Mouse (Mus musculus): ENCODE results near the gene Gm49383.

The Gm49383 gene

GRCm38 (mm10) chr12:69196444-69197377 lies at the start of gene Gm49383:
Gene Gm49383, minus strand, starts transcription at chr12:69197104.
- DNase-seq, result peak; percentile 64

- peak; percentile 69 for DNase-seq
These were observed 45.0 kb upstream of the Gm49383 start for GRCm38 (mm10) chr12:69241771-69242431.

- no peak for DNase-seq
These were observed 44.5 kb upstream of the Gm49383 start for GRCm38 (mm10) chr12:69241405-69241770.

GRCm38 (mm10) chr12:69240876-69241275 lies 44.0 kb upstream of the Gm49383 start, which contains the start of gene Klhdc1:
Gene Klhdc1, plus strand, starts transcription at chr12:69241176.
- no peak for DNase-seq

- peak; percentile 22 for DNase-seq
These were observed 41.4 kb upstream of the Gm49383 start for GRCm38 (mm10) chr12:69238284-69238683.

- DNase-seq, result peak; percentile 15
These were observed 38.9 kb upstream of the Gm49383 start for GRCm38 (mm10) chr12:69235782-69236181.

- DNase-seq, result peak; percentile 19
These were observed 32.3 kb upstream of the Gm49383 start for GRCm38 (mm10) chr12:69229251-69229650.

GRCm38 (mm10) chr12:69227776-69228466 lies 31.0 kb upstream of the Gm49383 start, which contains the start of gene Pole2:
Gene Pole2, minus strand, starts transcription at chr12:69228195.
- DNase-seq, result peak; percentile 92

- DNase-seq, result no peak
These were observed 23.8 kb upstream of the Gm49383 start for GRCm38 (mm10) chr12:69220613-69221277.

- DNase-seq, result no peak
These were observed 19.7 kb upstream of the Gm49383 start for GRCm38 (mm10) chr12:69216587-69216986.

- DNase-seq, result peak; percentile 76
These were observed 18.3 kb upstream of the Gm49383 start for GRCm38 (mm10) chr12:69215000-69215785.

GRCm38 (mm10) chr12:69214393-69214792 lies 17.5 kb upstream of the Gm49383 start:
- DNase-seq, result no peak

GRCm38 (mm10) chr12:69213186-69213777 lies 16.4 kb upstream of the Gm49383 start:
- no peak for DNase-seq

- peak; percentile 17 for DNase-seq
These were observed 14.2 kb upstream of the Gm49383 start for GRCm38 (mm10) chr12:69211057-69211456.

- DNase-seq, result no peak
These were observed 13.4 kb upstream of the Gm49383 start for GRCm38 (mm10) chr12:69210056-69210979.

GRCm38 (mm10) chr12:69208520-69208919 lies 11.6 kb upstream of the Gm49383 start:
- DNase-seq, result no peak

GRCm38 (mm10) chr12:69207926-69208325 lies 11.0 kb upstream of the Gm49383 start:
- no peak for DNase-seq

- no peak for DNase-seq
These were observed 10.5 kb upstream of the Gm49383 start for GRCm38 (mm10) chr12:69207396-69207795.

- DNase-seq, result no peak
These were observed 7.3 kb upstream of the Gm49383 start, which contains the start of gene Gm49384 for GRCm38 (mm10) chr12:69204052-69204833. Gene Gm49384, minus strand, starts transcription at chr12:69204267.
